Mouse (Mus musculus): ENCODE data around the gene Krt14.

Krt14 gene

DNA sequence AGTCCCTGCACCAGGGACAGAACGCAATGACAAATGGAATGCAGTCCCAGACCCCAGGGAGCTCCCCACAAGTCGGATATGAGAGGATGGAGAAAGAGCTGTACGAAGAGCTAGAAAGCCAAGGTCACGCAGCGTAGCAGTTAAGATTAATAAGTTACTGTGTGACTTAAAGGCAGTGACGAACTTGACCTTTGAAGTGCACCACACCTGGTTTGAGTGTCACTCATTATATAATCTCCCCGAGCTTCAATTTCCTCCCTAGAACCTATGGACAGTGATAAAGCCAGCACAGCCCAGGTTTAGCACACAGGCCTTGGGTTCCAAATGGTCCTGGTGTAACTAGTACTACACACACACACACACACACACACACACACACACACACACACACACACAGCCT lies 43.0 kb downstream of the Krt14 start:
- no peak for DNase-seq

DNA sequence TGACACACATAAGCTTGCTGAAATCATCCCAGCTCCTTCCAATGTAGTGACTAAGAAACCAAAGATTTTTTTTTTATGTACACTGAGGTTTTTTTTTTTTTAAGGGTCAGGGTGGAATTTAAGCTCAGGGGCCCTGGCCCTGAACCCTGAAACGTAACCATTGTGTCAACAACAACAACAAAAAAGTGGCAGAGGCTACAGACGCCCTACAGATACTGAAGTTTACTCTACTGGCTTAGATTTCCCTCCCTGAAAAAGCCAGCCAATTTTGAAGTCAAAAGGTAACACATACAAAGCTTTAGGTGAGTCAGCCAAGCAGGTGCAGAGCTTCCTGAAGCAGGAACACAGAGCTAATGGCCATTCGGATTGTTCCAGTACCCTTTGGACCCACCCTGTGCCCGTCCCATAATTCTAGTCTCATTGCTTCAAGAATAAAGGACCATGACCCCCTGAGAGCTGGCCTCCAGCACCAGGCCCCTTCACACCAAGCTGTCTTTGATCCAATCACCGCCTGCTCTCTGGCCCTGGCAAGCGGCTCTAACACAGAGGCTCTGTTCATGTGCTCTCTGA lies 49.4 kb downstream of the Krt14 start:
- DNase-seq = no peak

DNA sequence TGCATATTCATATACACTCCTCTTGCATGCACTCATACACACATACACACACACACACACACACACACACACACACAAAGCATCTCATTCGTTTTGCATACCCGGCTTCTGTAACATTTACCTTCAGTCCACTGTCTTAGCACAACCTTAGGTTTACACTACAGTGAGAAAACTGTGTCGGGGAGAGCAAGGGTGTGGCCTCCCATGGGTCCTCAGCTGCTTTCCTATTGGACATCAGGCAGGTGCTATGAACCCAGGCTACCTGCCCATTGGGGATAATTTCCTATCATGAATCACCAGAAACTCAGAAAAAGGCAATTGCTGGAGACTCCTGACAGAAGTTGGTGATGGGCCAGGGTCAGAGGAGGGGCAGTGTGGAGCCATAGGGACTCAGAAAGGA lies 50.0 kb downstream of the Krt14 start:
- DNase-seq = no peak

DNA sequence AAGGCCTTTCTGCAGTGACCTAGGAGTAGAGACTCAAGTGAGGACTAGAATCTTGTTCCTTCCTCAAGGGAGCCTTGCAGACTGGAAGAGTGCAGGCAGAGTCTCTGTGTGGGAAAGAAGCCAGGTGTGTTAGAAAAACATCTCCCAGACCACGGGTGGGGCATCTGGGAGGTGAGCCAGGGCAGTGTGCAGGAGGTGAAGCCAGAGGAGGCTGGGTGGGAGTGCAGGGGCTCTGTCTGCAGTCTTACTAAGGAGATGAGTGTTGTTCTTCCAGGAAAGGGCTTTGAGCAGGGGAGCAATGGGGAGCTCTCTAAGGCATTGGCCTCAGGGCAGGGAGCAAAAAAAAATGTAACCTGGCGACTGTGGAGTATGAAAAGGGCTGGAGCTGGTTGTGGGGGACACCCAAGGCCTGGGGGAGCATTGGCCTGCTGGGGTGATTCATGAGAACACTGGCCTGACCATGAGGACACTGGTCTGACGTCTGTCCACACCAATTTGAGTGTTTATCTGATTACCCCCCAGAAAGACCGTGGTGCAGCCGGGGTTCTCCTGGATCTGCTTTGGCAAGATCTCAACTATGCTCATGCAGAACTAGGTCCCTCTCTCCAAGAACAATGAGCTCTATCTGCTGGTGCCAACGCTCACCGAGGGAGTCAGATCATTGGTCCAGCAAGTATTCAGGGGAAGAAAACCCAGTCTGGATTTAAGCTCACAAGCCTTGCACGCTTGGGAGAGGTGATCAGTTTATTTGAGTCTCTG lies 51.7 kb downstream of the Krt14 start:
- no peak for DNase-seq
